Mouse (Mus musculus): ENCODE measurements around the gene Flywch2.
A peak's percentile ranks its signal among the peaks of the same experiment; 100 is the strongest.

Flywch2 gene

DNA sequence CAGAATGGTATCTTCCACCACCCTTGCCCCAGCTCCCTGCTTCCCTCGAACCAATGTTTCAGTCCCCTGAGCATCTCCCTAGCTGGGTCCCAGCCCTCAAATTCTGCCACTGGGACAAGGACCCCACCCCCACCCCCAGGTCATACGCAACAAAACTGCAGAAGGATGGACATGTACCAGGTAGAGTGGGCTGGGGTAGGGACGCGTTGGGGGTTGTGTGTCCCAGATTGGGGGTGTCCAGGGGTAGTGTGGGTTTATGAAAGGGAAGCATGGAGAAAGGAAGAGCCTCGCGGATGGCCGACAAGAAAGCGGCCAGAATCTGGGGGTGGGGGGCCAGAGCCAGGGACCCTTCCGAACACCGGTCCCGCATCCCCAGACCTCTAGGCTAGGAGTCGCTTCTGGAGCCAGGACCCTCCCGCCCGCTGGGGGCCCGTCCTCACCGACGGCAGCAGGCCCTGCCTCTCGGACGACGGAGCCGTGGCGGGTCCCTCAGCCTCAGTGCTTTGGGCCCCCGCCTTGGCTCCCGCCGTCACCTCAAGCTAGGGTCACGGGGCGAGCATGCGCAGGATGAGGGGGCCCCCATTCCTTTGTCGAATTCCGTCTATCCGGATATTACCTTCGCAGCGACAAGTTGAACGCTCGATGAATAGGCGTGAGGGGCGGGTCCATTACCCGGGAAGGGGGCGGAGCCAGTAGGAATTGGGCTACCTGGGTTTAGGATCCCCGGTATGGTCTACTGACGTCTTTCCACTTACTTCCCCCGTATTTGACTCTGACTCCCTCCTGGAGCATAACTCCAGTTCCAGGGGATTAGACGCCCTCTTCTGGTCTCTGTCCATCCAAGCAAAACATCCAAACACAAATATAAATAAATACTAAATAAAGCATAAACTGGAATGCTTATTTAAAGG lies at the start of gene Flywch2:
TSS of gene Flywch2 (minus strand) at position 521 of the 911 bp plus-strand sequence.
- peak; percentile 93 for DNase-seq

DNA sequence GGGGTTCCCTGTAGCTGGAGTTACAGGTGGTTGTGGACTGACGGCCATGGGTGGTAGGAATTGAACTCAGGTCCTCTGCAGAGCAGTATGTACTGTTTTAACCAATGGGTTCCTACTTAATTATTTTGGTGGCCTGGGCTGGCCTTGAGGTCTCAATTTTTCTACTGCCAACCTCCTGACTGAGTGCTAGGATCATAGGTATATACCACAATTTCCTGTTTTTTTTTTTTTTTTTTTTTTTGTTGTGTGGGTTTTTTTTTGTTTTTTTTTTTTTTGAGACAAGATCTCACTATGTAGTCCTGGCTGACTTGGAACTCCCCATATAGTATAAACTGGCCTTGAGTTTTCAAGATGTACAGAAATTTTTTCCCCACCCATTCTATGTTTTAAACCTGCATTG lies 45.3 kb upstream of the Flywch2 start:
- no peak for DNase-seq

DNA sequence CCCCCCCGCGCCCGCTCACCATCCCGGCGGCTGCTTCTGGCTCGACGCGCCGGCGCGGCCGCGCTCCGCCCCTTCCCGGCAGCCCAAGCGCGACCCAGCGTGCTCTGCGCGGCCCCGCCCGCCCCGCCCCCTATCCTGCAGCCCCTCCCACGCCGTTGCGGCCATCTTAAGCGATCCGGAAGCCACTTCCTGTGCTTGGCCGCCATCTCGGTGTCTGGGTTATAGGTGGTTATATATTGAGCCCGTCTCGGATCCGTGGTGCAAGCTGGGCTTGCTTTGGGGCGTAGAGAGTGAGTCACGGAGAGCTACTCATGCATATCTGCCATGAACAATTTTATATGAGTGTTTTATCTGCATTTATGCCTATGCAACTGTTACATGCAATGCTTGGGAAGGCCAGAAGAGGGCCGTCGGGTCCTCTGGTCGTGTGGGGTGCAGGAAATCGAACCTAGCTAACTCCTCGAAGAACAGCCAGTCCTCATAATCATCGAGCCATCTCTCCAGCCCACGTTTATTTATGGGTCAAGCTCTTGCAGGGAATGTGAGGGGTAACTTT lies 43.3 kb upstream of the Flywch2 start, which contains the start of gene Elob:
TSS of gene Elob (minus strand) at position 73 of the 556 bp plus-strand sequence.
- peak; percentile 92 for DNase-seq

DNA sequence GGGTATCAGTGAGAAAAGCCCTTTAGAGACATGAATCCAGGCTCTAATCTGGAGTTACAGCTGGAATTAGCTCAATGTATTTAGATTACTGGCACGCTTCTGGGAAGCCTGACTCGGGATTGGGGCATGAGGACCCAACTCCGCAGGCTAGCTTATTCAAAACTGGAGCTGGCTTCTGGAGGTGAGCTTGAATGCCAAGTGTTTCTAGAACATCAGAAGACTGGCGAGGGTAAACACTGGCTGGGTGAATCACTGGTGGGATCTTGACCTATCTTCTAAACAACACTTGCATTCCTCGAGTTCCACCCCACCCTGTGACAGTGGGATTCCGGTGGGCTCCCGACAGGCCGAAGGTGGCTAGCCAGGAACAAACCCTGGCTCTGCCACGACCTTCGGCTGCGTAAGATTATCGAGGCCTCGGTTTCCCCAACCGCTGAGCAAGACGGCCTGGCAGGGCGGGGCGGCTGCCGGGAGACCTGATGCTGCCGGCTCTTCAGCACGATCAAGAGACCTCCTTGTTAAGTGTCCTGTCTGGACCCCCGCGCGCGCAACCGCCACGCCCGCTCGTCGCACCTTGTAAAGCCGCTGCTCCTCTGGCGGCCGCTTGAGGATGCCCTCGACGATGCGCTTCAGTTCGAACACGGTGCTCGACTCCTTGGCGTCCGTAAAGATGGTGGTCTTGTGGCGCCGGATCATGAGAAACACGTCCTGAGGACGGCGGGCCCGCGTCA lies 42.6 kb upstream of the Flywch2 start:
- DNase-seq, result peak; percentile 51

DNA sequence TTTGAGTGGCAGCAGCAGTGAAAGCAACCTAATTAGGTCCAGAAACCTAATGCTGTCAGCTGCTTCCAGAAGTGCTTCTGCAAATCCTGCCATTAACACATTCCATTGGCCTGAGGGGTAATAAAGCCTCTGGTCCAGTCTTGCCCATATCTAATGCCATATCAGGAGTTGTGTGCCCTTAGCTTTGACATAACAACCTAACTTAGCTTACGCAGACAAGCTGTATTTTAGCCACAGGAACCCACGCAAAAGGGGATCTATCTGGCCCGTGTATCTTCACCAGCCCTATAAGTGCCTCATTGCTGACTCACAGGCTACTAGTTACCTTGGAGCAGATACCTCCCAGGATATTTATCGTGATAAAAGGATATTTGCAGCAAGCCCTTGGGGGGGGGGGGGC lies 39.7 kb upstream of the Flywch2 start:
- DNase-seq, result no peak

DNA sequence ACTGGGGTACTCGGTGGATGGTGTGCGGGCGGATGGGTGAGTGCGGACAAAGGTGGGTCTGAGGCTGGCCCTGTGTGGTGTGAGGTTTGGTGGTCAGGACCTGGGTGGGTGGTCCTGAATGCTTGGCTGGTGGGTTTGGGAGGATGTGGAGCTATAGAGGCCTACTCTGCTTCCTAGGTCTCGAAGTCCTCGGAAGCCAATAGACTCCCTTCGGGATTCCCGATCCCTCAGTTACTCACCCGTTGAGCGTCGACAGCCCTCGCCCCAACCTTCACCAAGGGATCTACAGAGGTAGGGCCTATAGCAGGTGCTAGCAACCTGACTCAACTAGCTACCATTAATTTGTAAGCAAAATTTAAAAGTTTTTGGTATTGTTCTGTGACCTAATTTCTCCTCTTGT lies 37.7 kb upstream of the Flywch2 start:
- no peak for DNase-seq

DNA sequence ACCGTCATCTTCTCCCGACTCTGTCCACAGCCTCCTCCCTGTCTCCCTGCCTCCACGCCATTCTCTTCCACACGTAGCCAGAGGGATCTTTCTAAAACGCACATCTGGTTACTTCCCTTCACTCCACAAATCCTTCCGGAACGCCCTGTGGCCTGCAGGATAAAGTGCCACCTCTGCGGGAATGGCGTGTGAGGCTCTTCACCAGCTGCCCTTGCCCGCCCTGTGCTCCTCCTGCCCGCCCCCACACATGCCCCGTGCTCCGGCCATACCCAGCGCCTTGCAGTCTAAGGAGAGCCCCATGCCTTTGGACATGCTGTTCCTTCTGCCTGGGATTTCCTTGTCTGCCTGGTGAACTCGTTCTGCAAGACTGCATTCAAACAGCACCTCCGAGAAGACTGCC lies 37.1 kb upstream of the Flywch2 start:
- no peak for DNase-seq

DNA sequence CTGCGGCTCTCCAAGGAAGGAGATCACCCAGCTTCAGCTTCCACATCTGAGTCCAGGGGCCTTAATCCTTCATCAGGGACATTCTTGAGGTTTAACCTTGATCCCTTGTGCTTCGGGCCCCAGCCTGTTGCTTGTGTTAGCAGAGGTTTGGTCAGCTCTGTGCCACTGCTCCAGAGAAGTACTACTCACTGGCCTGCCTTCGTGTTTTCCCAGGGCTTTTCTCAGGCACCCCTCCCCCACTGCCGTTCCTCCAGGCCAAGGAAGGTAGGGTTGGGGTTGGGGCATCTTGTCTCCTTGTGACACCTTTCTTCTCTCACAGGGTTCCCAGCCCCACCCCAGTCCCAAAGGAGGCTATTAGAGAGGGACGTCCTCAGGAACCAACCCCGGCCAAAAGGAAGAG lies 36.2 kb upstream of the Flywch2 start:
- no peak for DNase-seq

DNA sequence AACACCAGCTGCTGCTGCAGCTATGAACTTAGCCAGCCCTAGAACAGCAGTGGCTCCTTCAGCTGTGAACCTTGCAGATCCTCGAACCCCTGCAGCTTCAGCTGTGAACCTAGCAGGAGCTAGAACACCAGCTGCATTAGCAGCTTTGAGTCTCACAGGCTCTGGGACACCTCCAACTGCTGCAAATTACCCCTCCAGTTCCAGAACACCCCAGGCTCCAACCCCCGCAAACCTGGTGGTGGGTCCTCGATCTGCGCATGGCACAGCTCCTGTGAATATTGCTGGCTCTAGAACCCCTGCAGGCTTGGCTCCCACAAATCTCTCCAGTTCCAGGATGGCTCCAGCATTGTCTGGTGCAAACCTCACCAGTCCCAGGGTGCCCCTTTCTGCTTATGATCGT lies 34.9 kb upstream of the Flywch2 start:
- DNase-seq, result no peak

DNA sequence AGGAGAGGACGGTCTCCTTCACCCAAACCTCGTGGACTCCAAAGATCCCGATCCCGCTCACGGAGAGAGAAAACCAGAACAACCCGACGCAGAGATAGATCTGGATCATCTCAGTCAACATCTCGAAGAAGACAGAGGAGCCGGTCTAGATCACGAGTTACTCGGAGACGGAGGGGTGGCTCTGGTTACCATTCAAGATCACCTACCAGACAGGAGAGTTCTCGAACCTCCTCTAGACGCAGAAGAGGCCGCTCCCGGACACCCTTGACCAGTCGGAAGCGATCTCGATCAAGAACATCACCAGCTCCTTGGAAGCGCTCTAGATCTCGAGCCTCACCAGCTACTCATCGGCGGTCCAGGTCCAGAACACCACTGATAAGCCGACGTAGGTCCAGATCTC lies 33.4 kb upstream of the Flywch2 start:
- DNase-seq, result no peak

DNA sequence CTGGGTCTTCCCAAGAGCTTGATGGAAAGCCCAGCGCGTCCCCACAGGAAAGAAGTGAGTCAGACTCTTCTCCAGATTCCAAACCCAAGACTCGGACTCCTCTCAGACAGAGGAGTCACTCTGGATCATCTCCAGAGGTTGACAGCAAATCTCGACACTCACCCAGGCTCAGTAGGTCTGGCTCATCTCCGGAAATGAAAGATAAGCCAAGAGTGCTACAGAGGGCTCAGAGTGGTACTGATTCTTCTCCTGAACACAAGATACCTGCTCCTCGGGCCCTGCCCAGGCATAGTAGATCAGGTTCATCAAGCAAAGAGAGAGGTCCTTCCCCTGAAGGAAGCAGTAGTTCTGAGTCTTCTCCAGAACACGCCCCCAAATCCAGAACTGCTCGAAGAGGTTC lies 32.7 kb upstream of the Flywch2 start:
- DNase-seq, result no peak

DNA sequence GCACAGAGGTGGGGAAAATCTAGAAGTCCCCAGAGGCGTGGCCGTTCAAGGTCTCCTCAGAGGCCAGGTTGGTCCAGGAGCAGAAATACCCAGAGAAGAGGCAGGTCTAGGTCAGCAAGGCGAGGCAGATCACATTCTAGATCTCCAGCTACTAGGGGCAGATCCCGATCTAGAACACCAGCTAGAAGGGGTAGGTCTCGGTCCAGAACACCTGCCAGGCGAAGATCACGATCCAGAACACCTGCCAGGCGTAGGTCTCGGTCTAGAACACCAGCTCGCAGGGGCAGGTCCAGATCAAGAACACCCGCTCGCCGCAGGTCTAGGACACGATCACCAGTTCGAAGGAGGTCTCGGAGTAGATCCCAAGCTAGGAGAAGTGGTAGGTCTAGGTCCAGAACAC lies 29.8 kb upstream of the Flywch2 start:
- DNase-seq, result no peak

DNA sequence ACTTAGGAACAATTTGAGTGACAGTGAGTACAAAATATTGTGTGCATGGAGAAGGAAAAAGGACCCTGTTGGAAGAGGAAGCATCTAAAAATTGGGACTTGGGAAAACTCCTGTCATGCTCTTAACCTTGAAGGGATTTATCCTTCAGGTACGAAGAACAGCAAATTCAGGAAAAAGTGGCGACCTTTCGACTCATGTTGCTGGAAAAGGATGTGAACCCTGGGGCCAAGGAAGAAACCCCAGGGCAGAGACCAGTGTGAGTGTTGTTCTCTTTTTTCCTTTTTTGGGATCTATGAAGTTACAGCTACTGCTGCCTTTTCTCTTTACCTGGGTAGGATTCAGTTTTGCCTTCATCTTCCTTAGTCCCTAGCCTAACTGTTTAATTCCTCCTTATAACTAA lies 22.0 kb upstream of the Flywch2 start:
- DNase-seq, result no peak

DNA sequence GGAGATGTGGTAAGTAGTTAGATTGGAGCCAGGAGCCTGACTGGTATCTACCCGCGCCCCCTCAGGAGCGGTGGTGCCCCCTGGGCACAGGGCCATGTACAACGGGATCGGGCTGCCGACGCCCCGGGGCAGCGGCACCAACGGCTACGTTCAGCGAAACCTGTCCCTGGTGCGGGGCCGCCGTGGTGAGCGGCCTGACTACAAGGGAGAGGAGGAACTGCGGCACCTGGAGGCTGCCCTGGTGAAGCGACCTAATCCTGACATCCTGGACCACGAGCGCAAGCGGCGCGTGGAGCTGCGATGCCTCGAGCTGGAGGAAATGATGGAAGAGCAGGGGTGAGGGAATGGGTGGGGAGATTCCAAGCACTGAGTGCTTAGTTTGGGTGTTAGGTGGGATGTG lies 21.0 kb upstream of the Flywch2 start:
- DNase-seq, result no peak

DNA sequence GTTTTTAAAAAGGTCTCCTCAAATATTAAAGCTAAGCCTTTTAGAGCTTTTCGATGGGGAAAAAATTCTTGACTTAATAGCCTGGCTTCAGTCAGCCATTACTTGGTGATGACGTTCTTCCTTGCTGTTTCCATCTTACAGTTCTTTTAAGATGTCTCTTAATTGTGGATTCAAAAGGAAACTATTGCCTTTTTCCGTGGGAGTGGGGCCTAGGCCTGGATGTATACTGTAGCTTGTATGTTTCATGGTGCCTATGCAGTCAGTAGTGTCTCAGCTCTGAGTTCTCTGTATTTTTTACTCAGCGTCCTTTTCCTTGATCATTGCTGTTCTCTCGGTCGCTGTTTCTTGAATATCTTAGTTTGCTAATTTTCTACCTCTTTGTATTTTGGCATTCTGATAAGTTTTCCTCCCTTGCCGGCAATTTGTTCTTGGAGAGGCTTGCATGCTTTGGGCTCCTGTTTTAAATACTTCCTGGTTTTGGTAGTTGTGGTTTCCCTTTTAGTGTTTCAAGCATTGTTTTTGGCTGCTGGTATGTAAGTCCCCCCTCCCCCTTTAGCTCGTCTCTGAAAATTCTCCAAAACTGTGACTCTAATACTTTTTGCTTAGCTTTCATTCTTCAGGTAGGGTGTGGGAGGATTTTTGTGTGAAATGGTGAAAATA lies 18.7 kb upstream of the Flywch2 start:
- DNase-seq, result no peak

DNA sequence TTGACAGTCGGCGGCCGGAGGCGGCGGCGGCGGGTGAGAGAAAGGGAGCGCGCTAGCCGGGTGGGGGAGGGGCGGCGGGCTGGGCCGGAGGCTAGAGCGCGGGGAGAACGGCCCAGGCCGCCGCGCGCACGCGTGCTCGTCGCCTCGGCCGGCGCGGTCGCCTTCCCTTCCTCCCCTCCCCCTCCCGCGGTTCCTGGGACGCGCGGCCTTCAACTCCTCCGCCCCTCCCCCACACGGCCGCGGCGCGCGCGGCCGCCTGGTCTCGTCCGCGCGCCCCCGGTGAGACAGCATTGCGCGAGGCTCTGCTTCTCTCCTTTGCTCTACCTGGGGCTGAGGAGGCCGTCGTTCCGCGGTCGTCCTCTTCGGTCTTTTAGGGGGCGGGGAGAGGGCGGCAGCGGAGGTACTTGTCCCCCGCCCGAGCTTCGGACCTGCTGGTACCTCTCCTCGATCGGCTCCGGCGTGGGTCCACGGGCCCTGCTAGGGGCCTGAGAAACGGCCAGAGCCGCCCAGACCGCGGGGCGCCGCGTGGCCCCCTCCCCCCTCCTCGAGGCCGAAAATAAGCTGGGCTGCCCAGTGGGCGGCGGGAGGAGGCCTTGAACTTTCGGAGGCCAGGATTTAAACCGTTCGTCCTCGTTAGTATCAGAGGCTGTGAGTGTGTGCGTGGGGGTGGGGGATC lies 17.6 kb upstream of the Flywch2 start:
- DNase-seq, result peak; percentile 75

DNA sequence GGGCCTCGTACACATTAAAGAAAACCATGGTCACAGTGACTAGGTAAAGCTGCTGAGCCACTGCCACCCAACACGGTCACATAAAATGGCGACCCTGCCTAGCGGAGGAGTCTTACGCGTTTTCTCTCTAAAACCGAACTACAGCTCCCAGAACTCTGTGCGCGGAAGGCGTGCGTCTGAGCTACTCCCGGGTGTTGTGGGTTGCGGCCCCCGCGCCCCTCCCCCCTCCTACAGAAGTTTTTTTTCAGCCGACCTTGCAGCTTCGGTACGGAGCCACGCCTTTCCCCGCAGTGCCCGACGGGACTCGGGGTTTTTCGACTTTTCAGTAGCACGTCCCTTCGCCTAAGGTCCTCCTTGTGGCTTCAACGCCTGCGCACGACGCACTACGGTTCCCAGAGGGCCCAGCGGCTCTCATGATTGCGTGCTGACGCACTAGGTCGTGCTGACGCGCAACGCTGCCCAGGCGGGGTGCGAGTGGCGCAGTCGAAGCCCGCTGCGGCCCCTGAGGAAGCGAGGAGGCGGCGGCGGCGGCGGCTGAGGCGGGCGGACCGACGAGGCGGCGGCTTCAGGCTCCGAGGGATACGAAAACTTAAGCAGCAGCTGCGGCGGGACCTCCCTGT lies 17.0 kb upstream of the Flywch2 start:
- peak; percentile 99 for DNase-seq

DNA sequence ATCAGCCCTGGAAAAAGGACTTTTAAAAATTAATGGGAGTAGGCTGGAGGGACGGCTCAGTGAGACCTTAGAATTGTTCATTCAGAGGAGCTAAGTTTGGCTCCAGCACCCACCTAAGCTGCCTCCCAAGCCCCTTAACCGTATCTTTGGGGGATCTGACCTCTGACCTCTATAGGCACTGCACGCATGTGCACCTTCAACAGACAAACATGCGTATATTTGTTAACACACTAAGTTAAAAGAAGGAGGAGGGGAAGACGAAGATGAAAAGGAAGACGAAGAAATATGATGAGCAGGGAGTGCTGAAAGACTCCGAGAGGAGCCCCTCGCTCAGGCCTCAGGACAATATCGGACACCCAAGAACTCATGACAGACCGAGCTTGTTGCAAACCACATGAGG lies 15.7 kb upstream of the Flywch2 start:
- DNase-seq, result no peak

DNA sequence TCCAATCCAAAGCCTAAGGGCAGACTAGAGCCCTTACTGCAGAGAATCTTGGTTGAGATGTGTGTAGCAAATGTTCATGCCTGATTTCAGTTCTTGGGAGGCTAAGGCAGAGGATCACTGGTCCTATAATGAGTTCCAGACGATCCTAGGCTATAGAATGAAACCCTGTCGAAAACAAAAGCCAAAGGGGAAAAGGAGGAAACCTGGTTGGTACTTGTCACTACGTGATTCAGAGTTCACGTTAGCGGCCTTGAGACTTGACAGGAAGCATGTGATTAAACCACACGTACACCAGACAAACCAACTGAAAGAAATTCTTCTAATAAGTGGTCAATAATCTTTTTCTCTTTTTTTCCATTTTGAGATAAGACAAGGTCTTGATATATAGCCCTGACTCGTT lies 11.4 kb upstream of the Flywch2 start:
- no peak for DNase-seq

DNA sequence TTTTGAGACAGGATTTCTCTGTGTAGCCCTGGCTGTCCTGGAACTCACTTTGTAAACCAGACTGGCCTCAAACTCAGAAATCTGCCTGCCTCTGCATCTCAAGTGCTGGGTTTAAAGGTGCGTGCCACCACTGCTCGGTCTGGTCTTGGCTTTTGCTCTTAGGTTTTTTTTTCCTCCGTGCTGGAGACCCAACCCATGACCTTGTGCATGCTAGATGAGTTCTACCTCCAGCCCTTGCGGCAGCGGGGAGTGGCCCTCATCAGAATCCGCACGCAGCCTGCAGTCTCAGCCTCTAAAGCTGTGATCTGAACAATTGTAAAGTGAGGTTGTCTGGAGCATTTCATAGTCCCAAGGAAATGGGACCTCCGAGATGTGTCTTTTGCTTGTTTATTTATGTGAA lies 9.4 kb upstream of the Flywch2 start:
- DNase-seq, result no peak

DNA sequence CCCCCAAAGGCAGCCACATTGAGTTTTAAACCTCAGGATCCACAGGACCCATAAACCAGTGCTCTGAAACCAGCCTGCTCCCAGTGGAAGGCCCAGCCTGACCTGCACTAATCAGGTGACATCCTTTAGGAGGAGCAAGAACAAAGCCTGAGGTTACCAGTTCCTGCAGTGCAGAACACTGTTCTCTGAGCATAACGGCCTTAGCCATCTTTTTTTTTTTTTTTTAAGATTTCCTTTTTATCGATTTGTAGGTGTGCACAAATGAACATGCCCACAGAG lies 5.1 kb upstream of the Flywch2 start:
- no peak for DNase-seq

DNA sequence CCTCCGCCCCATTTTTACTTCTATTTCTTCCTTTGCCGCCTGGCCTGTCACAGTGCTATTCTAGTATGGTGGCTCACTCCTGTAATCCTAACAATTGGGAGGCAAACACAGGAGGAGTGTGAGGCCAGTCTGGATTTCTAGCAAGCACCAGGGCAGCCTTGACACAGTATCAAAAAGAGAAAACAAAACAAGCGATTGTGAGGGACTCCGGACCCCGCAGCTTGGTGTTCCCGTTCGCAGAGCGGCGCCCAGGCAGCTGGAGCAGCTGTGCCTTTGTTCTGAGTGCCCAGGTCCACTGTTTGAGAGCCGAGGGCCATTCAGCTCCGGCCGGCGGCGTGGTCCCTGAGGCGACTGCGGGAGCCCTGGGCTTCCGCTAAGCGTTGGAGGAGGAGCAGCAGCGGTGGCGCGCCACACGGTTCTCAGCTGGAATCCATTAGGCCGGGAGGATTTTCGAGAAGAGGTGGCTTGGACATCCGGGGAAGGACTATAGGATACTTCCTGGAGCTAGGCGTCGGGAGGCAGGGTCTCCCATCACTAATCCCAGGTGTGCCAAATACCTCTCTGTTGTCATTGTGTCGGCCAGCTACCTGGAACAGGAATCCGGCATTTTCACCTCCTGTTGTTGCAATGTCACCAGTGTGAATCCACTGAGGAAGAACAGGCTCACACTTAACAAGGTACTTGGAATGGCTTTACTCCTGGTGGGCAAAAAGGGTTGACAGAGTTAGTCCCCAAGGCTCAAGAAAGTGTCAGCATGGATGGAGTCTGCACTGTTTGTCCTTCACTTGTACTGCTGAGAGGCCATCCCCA lies 4.6 kb upstream of the Flywch2 start, which contains the start of gene Srrm2:
TSS of gene Srrm2 (plus strand) at position 264 of the 810 bp plus-strand sequence.
- DNase-seq, result peak; percentile 65
